Comparison of ENCODE assay signal across 26 mouse cellular contexts in genomic region chr13:81838948-81839347, GRCm38 (mm10).
"Had no signal": no experiment of that assay in that cellular context is flagged by ENCODE, and none has a peak within 500 bp of the region (broad histone marks: within the 10 kb centered on the region; RNA-seq: fewer than 3 reads in every experiment).

No protein-coding gene starts in this region.

- ATAC-seq: forebrain, embryonic 13.5 days; forebrain, embryonic 14.5 days; forebrain, embryonic 15.5 days; forebrain, embryonic 16.5 days; forebrain, postnatal 0 days had no signal

- H3K9ac ChIP-seq: embryonic facial prominence, embryonic 12.5 days; embryonic facial prominence, embryonic 13.5 days; embryonic facial prominence, embryonic 15.5 days; forebrain, embryonic 12.5 days; forebrain, embryonic 13.5 days; forebrain, embryonic 15.5 days; forebrain, postnatal 0 days had no signal

- H3K27me3 ChIP-seq: embryonic facial prominence, embryonic 12.5 days; embryonic facial prominence, embryonic 13.5 days; embryonic facial prominence, embryonic 15.5 days; forebrain, embryonic 12.5 days; forebrain, embryonic 13.5 days; forebrain, embryonic 15.5 days had no signal

- DNase-seq: cerebellum, adult 9-11 months; cerebellum, postnatal 10 days; cerebellum, postnatal 14 days; cerebellum, postnatal 25 days; cerebellum, postnatal 36 days; embryo, embryonic 11 days; forebrain, postnatal 0 days; gastrocnemius, adult 2 months; gastrocnemius, postnatal 10 days; gastrocnemius, postnatal 14 days; gastrocnemius, postnatal 25 days; gastrocnemius, postnatal 36 days; heart, adult 11 months; heart, adult 18-20 months; heart, adult 2 months had no signal

- H3K9me3 ChIP-seq: embryonic facial prominence, embryonic 10.5 days; embryonic facial prominence, embryonic 12.5 days; embryonic facial prominence, embryonic 13.5 days; embryonic facial prominence, embryonic 15.5 days; forebrain, embryonic 10.5 days; forebrain, embryonic 12.5 days; forebrain, embryonic 13.5 days; forebrain, embryonic 15.5 days had no signal

- H3K4me3 ChIP-seq: embryonic facial prominence, embryonic 10.5 days; embryonic facial prominence, embryonic 12.5 days; embryonic facial prominence, embryonic 13.5 days; embryonic facial prominence, embryonic 15.5 days; erythroblast, embryonic 14.5 days; forebrain, embryonic 10.5 days; forebrain, embryonic 12.5 days; forebrain, embryonic 13.5 days; forebrain, embryonic 15.5 days; gastrocnemius, adult 2 months; heart, adult 2 months had no signal

- H3K36me3 ChIP-seq: embryonic facial prominence, embryonic 10.5 days; embryonic facial prominence, embryonic 12.5 days; embryonic facial prominence, embryonic 13.5 days; embryonic facial prominence, embryonic 15.5 days; forebrain, embryonic 10.5 days; forebrain, embryonic 12.5 days; forebrain, embryonic 15.5 days had no signal

- H3K4me2 ChIP-seq: embryonic facial prominence, embryonic 12.5 days; embryonic facial prominence, embryonic 13.5 days; embryonic facial prominence, embryonic 15.5 days; forebrain, embryonic 12.5 days; forebrain, embryonic 13.5 days; forebrain, embryonic 15.5 days had no signal

- H3K27ac ChIP-seq: embryonic facial prominence, embryonic 10.5 days; embryonic facial prominence, embryonic 12.5 days; embryonic facial prominence, embryonic 13.5 days; embryonic facial prominence, embryonic 15.5 days; forebrain, embryonic 10.5 days; forebrain, embryonic 12.5 days; forebrain, embryonic 13.5 days; forebrain, embryonic 15.5 days; gastrocnemius, adult 2 months; heart, adult 2 months had no signal

- H3K4me1 ChIP-seq: embryonic facial prominence, embryonic 12.5 days; embryonic facial prominence, embryonic 13.5 days; embryonic facial prominence, embryonic 15.5 days; forebrain, embryonic 12.5 days; forebrain, embryonic 13.5 days; forebrain, embryonic 15.5 days had no signal
